Mouse (Mus musculus) adrenal gland, adult 18-20 months (tissue): ENCODE results near the gene Gabre. TPM values are rescaled to one million over a fixed set of nuclear protein-coding genes. Genes with fewer than 3 reads are reported as not detected.
A peak's percentile ranks its signal among the peaks of the same experiment; 100 is the strongest.

Experiments
- DNase-seq, 2 experiments: peaks; one replicate each; pipeline ENCODE4 v3.0.0; 2021 to 2022; ENCODE audit warnings: low spot score in 2 of 2
- long read RNA-seq, 2 experiments: library from polyadenylated mRNA; stranded (forward); transcript quantifications; one replicate each; pipeline ENCODE4 v2.0.0; 2021
- microRNA-seq, 2 experiments: library from miRNA; unstranded; fragments of <30 nt; microRNA quantifications; one replicate each; pipeline ENCODE4 v1.2.0; 2021; ENCODE audit warnings: borderline number of aligned reads in 2 of 2
- total RNA-seq, 2 experiments: library from RNA; stranded (reverse); gene quantifications; 1 replicate in 1 of 2; 2 replicates in 1 of 2; pipeline ENCODE4 v1.2.3; 2021

The Gabre gene
- total RNA-seq: under 1 TPM; 0.64 to 0.99 TPM
- long read RNA-seq, experiment 1: 0 reads
- long read RNA-seq, experiment 2: 0 reads

GRCm38 (mm10) chrX:72274659-72275371 lies at the start of gene Gabre:
Gene Gabre, minus strand, starts transcription at chrX:72274803.
- DNase-seq: peak; percentile 38

- DNase-seq: no peak
Measured at GRCm38 (mm10) chrX:72297812-72298211, 23.2 kb upstream of the Gabre start.

- no peak for DNase-seq
Measured at GRCm38 (mm10) chrX:72275372-72275663, 715 bp upstream of the Gabre start.

- DNase-seq: peak in 1 of 2 experiments; percentile 3
Measured at GRCm38 (mm10) chrX:72273966-72274658, 491 bp downstream of the Gabre start.

GRCm38 (mm10) chrX:72270637-72271036 lies 4.0 kb downstream of the Gabre start:
- no peak for DNase-seq

- no peak for DNase-seq
Measured at GRCm38 (mm10) chrX:72221717-72222116, 52.9 kb downstream of the Gabre start, which contains the start of gene Magea4. Gene Magea4, plus strand, starts transcription at chrX:72222017.

Small RNA genes within 50 kb of the gene (microRNA-seq; reads per million reads assigned to microRNA genes)
- gene Mir224 (58.2 to 85.1 reads per million in 2 experiments), gene Mir452 (6.1 to 8.5 reads per million in 2 experiments)

Other genes with a start within 250 kb of the Gabre start
- gene Magea4, start 52.8 kb downstream of the Gabre start, total RNA-seq: not detected
- not detected for gene Magea10, start 112.1 kb upstream of the Gabre start, total RNA-seq